Mouse (Mus musculus): Measurements from ENCODE around the gene Pde4d. TPM values are rescaled to one million over a fixed set of nuclear protein-coding genes. Genes with fewer than 3 reads are reported as not detected.

Pde4d gene
- polyA plus RNA-seq, 1 experiment from 2014 or later = 9.8 TPM

GRCm38 (mm10) chr13:109677617-109678016 lies 1227.9 kb downstream of the Pde4d start:
- H3K27me3 ChIP-seq (ENCODE audit: poor library complexity, severe bottlenecking) = no peaks in the 10 kb centered on the region
- no peaks in the 10 kb centered on the region for H3K9me3 ChIP-seq
- DNase-seq (ENCODE audit: extremely low spot score, low spot score) = no peak
- H3K4me3 ChIP-seq = no peak overlapping the region
- no peaks in the 10 kb centered on the region for H3K36me3 ChIP-seq (replicated peaks)
- 94% methylated on average over 3 of the region's 3 CpGs for WGBS
- H3K27ac ChIP-seq = no peak overlapping the region
- no peaks in the 10 kb centered on the region for H3K4me1 ChIP-seq

DNA sequence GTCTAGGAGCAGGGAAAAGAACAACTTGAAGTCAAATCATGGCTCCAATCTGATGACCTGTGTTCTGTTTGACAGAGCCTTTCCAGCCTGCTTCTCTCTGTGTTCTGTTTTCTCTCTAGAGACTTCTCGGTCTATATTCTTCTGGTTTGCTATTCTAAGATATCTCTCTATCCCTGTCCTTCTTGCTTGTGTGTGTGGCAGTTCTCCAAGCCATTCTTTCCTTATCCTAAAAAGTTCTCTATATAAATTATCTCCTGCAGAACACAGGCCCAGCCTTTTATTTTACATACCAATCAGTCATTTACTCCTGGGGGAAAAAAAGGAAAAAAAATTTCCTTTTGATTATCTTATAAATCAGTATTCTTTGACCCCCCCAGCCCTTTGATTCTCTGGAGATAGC lies 1229.2 kb downstream of the Pde4d start:
- DNase-seq (ENCODE audit: extremely low spot score, low spot score) = no peak
- 82% methylated on average over 1 of the region's 1 CpGs for WGBS
- H3K27me3 ChIP-seq (ENCODE audit: poor library complexity, severe bottlenecking) = no peaks in the 10 kb centered on the region

DNA sequence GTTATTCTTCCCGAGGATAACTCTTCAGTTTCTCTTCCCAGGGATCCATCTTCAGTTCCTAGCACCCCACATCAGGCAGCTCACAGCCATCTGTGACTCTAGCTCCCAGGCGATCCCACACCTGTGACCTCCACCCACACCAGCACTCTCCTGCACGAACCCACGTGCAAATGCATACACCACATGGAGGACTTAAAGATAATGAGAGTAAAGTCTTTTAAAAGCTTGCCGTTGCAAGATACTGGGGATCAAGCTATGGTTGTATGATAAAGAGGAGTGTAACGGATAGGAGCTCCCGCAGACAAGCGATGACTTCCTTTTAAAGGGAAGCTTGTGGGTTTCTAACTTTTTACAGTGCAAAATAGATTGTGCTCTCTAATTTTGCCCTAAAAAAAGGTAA lies 1230.5 kb downstream of the Pde4d start:
- WGBS = 89% methylated on average over 8 of the region's 8 CpGs
- Histone ChIP-seq H3K27me3 (ENCODE audit: poor library complexity, severe bottlenecking) (0 out of 2 replicates have a peak, but pooled peaks cover 3% of the 10 kb centered on the region), H3K4me1 (peaks cover 12% of the 10 kb centered on the region), H3K27ac (no peak overlapping the region), H3K9me3 (no peaks in the 10 kb centered on the region), H3K4me3 (no peak overlapping the region), H3K36me3 (replicated peaks) (no peaks in the 10 kb centered on the region)
- DNase-seq (ENCODE audit: extremely low spot score, low spot score) = no peak

More for the DNA sequence above, 1229.2 kb downstream of the Pde4d start:
- no peak overlapping the region for H3K4me3 ChIP-seq
- H3K36me3 ChIP-seq (replicated peaks) = no peaks in the 10 kb centered on the region
- no peaks in the 10 kb centered on the region for H3K9me3 ChIP-seq
- no peak overlapping the region for H3K27ac ChIP-seq
- peaks cover 3% of the 10 kb centered on the region; the same call in 1 of the 2 replicates for H3K4me1 ChIP-seq

GRCm38 (mm10) chr13:109681699-109682293 lies 1232.0 kb downstream of the Pde4d start:
- Histone ChIP-seq H3K36me3 (replicated peaks) (no peaks in the 10 kb centered on the region), H3K27me3 (ENCODE audit: poor library complexity, severe bottlenecking) (0 out of 2 replicates have a peak, but pooled peaks cover 3% of the 10 kb centered on the region), H3K4me3 (no peak overlapping the region), H3K9me3 (no peaks in the 10 kb centered on the region), H3K4me1 (peaks cover 24% of the 10 kb centered on the region), H3K27ac (no peak overlapping the region)
- 89% methylated on average over 4 of the region's 4 CpGs for WGBS
- no peak for DNase-seq (ENCODE audit: extremely low spot score, low spot score)

DNA sequence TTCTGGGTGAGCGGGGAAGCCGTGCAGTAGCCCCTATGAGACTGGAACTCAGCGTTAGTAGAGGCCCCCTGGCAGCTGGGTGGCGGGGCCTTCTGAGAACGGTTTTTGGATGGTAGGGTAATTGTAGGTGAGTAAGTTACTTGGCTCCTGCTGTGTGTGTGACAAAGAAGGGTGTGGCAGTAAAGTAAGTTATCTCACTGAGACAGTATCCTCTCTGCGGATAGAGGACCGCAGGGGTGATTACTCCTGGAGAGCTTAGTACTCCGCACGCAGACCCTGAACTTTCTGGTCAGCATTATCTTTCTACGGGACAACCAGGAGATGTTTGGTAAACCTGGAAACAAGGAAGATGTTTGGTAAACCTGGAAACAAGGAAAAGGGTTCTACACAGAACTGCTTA lies 1233.3 kb downstream of the Pde4d start:
- 79% methylated on average over 10 of the region's 10 CpGs for WGBS
- DNase-seq (ENCODE audit: extremely low spot score, low spot score) = no peak
- peaks cover 24% of the 10 kb centered on the region for H3K4me1 ChIP-seq
- H3K9me3 ChIP-seq = no peaks in the 10 kb centered on the region
- no peaks in the 10 kb centered on the region for H3K36me3 ChIP-seq (replicated peaks)
- H3K27me3 ChIP-seq (ENCODE audit: poor library complexity, severe bottlenecking) = 0 out of 2 replicates have a peak, but pooled peaks cover 3% of the 10 kb centered on the region
- H3K4me3 ChIP-seq = no peak overlapping the region
- no peak overlapping the region for H3K27ac ChIP-seq

- 25% methylated on average over 3 of the region's 3 CpGs for WGBS
- Histone ChIP-seq H3K27ac (peak overlapping the region; percentile 86), H3K27me3 (ENCODE audit: poor library complexity, severe bottlenecking) (0 out of 2 replicates have a peak, but pooled peaks cover 3% of the 10 kb centered on the region), H3K9me3 (no peaks in the 10 kb centered on the region), H3K36me3 (replicated peaks) (no peaks in the 10 kb centered on the region), H3K4me3 (peak overlapping the region; percentile 63), H3K4me1 (peaks cover 24% of the 10 kb centered on the region)
- DNase-seq (ENCODE audit: extremely low spot score, low spot score) = peak; percentile 25
Measured at GRCm38 (mm10) chr13:109684985-109685295, 1235.2 kb downstream of the Pde4d start.

DNA sequence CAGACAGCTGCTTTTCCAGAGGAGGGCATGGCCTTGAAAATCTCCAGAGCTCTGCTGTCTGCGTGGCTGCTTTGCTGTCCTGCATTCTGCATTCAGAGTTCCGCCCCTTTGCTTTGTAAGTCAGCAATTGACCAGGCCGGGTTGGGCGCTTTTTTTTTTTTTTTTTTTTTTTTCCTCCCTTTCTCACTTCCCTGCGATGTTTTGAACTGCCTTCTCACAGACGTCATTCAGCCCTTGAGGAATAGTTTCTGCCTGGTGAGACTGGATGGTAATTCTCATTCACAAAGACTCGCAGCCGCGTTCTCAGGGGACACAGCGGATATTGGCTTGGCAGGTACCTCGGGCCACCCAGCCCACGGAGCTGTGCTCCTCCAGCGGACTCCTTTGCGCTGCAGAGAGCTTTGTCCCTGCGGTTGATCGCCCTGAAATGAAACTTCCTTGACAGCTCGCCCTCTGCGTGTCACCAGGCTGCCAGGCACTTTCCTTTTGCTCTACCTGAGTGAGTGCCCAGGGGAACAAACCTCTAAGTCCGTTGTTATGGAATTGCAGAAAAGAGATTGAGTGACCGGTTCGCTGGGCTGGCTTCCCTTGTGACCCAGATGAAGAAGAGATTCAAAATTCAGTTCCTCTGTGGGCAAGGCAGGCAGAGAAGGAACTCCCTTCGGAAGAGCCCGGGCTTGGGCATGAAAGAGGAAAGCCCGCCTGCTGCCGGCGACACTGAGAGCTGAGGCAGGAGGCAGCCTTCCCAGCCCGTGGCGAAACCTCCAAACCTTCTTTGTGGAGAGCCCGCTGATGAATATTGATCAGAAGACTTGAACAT lies 1235.8 kb downstream of the Pde4d start:
- Histone ChIP-seq H3K27ac (peak overlapping the region; percentile 86), H3K4me1 (peaks cover 24% of the 10 kb centered on the region), H3K36me3 (replicated peaks) (no peaks in the 10 kb centered on the region), H3K9me3 (no peaks in the 10 kb centered on the region), H3K27me3 (ENCODE audit: poor library complexity, severe bottlenecking) (0 out of 2 replicates have a peak, but pooled peaks cover 3% of the 10 kb centered on the region), H3K4me3 (peak overlapping the region; percentile 63)
- under 1% methylated on average over 29 of the region's 29 CpGs for WGBS
- peak; percentile 43 for DNase-seq (ENCODE audit: extremely low spot score, low spot score)

DNA sequence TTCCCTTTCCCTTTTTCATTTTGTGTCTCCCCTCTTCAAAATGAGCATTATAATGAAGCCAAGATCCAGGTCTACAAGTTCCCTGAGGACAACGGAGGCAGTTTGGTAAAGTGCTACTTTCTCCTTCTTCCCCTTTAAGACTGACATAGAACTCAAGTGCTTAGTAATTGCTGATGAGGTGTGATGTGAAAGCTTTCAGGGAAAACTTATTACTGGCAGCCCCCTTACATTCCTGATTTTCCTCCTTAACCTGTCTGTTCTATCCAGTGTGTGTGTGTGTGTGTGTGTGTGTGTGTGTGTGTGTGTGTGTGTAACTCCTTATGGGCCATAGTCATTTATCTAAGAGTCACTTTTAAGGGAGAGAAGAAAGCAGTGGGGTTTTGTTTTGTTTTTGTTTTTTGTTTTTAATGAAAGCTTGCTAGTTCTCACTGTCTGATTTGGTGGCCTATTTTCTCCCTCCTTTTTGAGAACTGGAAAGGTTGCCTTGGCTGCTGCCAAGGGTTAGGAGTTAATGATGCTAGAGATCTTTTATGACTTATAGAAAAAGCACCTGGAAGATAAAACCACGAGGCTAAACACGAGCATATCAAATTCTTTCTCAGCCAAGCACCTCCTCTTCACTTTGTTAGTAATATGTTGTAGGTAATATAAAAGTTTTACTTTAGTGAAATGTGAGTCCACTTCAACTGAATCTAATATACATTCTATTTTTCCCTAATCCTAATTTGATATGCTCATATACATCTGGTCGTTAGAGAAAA lies 1236.5 kb downstream of the Pde4d start:
- WGBS = 38% methylated on average over 4 of the region's 4 CpGs
- Histone ChIP-seq H3K9me3 (no peaks in the 10 kb centered on the region), H3K36me3 (replicated peaks) (no peaks in the 10 kb centered on the region), H3K27me3 (ENCODE audit: poor library complexity, severe bottlenecking) (0 out of 2 replicates have a peak, but pooled peaks cover 3% of the 10 kb centered on the region), H3K27ac (peak overlapping the region; percentile 86), H3K4me1 (peaks cover 24% of the 10 kb centered on the region), H3K4me3 (peak overlapping the region; percentile 63)
- no peak for DNase-seq (ENCODE audit: extremely low spot score, low spot score)

- H3K4me1 ChIP-seq = peaks cover 24% of the 10 kb centered on the region
- no peak overlapping the region for H3K27ac ChIP-seq
- no peaks in the 10 kb centered on the region for H3K9me3 ChIP-seq
- 79% methylated on average over 3 of the region's 3 CpGs for WGBS
- no peaks in the 10 kb centered on the region for H3K36me3 ChIP-seq (replicated peaks)
- H3K27me3 ChIP-seq (ENCODE audit: poor library complexity, severe bottlenecking) = 0 out of 2 replicates have a peak, but pooled peaks cover 3% of the 10 kb centered on the region
- H3K4me3 ChIP-seq = 0 out of 2 replicates have a peak overlapping the region, but pooled peaks have one; percentile 63
- DNase-seq (ENCODE audit: extremely low spot score, low spot score) = no peak
Measured at GRCm38 (mm10) chr13:109686906-109687305, 1237.2 kb downstream of the Pde4d start.

DNA sequence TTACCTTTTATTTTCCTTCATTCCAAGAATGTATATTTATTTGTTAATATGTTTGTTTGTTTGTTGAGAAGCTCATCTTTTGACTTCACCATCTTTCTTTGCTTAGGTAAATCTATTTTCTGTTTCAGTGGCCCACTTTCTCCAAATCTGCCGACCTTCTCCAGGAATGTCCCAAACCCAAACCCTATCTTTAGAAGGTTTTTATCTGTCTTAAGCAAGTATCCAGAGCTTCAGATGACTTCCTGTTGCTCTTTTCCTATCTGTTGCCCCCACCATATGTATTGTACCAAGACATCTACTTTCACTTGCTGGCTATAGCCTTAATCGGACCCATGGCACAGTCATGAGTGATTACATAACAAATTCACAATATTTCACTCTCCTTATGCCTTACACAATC lies 1238.4 kb downstream of the Pde4d start:
- no peak overlapping the region for H3K4me3 ChIP-seq
- H3K4me1 ChIP-seq = peaks cover 24% of the 10 kb centered on the region
- 0 out of 2 replicates have a peak, but pooled peaks cover 3% of the 10 kb centered on the region for H3K27me3 ChIP-seq (ENCODE audit: poor library complexity, severe bottlenecking)
- H3K9me3 ChIP-seq = no peaks in the 10 kb centered on the region
- 86% methylated on average over 2 of the region's 2 CpGs for WGBS
- no peak overlapping the region for H3K27ac ChIP-seq
- H3K36me3 ChIP-seq (replicated peaks) = no peaks in the 10 kb centered on the region
- DNase-seq (ENCODE audit: extremely low spot score, low spot score) = no peak

GRCm38 (mm10) chr13:109689176-109689575 lies 1239.4 kb downstream of the Pde4d start:
- Histone ChIP-seq H3K27me3 (ENCODE audit: poor library complexity, severe bottlenecking) (0 out of 2 replicates have a peak, but pooled peaks cover 3% of the 10 kb centered on the region), H3K27ac (no peak overlapping the region), H3K36me3 (replicated peaks) (no peaks in the 10 kb centered on the region), H3K4me3 (no peak overlapping the region), H3K9me3 (no peaks in the 10 kb centered on the region), H3K4me1 (peaks cover 20% of the 10 kb centered on the region)
- no peak for DNase-seq (ENCODE audit: extremely low spot score, low spot score)
- WGBS = 95% methylated on average over 3 of the region's 3 CpGs

- Histone ChIP-seq H3K4me3 (no peak overlapping the region), H3K27ac (no peak overlapping the region), H3K4me1 (peaks cover 9% of the 10 kb centered on the region), H3K36me3 (replicated peaks) (no peaks in the 10 kb centered on the region), H3K9me3 (no peaks in the 10 kb centered on the region), H3K27me3 (ENCODE audit: poor library complexity, severe bottlenecking) (no peaks in the 10 kb centered on the region)
- DNase-seq (ENCODE audit: extremely low spot score, low spot score) = no peak
- 86% methylated on average over 5 of the region's 5 CpGs for WGBS
Measured at GRCm38 (mm10) chr13:109690558-109690957, 1240.8 kb downstream of the Pde4d start.

All from forebrain, embryonic 10.5 days (tissue).